Mouse (Mus musculus) T-helper 2 cell (primary cell): ENCODE results near the gene Gpr37.

Experiments
- in situ Hi-C: fragments of 300-600 bp; cut with MboI, MseI; formaldehyde crosslinking; loops from one replicate; pipeline ENCODE4 v1.15.1; 2025; ENCODE audit warnings: high pct_unique_total_duplicates

Gene Gpr37

GRCm38 (mm10) chr6:25690629-25691028 is at the start of gene Gpr37:
Gene Gpr37 (minus strand): TSS chr6:25690729.
- in situ Hi-C loops: no loop called here

- in situ Hi-C loops: no loop called here
These were observed 46.0 kb upstream of the Gpr37 start for GRCm38 (mm10) chr6:25736533-25736932.

GRCm38 (mm10) chr6:25726560-25726959 is 36.0 kb upstream of the Gpr37 start:
- in situ Hi-C loops: no loop called here

DNA sequence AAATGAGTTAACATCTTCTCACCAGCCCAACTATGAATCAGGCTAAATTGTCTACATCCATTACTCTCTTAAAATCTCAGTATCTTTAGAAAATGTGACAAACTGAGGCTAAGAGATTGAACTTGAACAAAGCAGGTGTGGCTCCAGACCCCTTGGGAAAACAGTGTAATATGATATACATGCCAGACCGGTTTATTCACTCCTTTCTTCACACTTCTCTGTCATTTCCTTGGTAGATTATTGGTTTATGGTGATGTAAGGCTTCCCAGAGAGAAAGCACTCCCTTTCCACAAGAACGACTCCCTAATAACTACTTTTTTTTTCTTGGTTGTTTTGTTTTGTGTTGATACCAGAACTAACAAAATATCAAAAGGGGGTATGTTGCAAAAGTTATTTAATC is 20.1 kb upstream of the Gpr37 start:
- in situ Hi-C loops: no loop called here

DNA sequence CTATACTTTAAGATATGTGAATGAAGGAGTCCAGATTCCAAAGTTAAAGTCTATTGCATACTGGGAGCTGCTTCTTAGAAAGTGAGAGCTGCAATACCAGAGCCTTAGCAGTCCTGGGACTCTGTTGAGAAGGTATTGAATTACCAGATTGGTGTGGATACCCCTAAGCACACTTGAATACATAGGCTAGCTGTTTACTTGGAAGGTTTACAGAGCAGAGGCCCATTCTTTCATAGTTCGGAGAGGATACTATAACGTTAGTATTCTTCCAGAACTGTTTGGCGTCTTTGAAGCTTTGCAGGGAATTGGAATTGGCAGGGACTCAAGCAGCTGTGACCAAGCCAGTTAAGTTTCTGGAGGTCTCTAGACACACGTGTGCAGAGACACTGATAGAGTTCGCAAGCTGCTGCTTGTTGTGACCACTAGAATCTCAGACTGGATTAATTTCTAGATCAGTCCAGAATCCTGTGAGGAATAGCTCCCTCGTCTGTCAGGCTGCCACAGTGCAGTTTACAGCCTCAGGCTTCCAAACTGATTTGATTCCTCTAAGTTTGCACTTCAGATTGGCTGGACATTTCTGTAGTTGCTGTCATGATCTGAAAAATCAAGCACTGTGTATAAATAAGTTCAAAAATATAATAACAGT is 18.8 kb upstream of the Gpr37 start:
- in situ Hi-C loops: loop anchor here (10.0 kb wide), 1 partner anchor 1605 kb away; no protein-coding TSS in a partner anchor

DNA sequence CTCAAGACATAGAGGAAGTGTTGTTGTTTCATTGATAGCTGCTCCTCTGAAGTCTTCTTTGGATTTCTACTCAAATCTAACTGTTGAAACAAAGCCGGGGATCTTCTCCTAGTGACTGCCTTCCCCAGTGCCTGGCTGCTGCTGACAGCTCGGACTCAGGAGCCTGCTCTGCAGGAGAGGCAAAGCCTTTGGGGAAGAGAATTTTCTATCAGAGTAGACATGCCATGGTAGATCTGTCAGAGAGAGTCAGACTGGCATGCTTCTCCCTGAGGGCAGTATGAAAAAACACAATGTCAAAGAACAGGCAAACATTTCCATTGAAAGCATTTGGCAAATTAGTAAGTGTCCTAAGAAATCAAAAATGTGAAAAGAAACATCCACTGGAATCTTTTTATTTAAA is 9.4 kb upstream of the Gpr37 start:
- in situ Hi-C loops: loop anchor here (10.0 kb wide), 1 partner anchor 1595 kb away; no protein-coding TSS in a partner anchor

DNA sequence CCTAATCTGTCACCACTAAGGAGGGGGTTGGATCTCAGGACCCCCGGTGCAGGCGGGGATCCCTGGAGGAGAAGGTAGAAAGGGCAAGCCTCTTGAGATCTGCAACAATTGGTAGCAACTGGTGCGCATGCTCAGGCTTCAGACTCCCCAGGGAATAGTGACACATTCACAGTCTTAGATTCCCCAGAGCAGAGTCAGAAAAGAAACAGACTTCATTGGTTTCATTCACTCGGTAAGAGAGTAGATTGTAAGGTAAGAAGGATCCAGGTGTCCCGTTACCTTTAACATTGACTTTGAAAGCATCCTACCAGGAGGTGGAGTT is 284 bp downstream of the Gpr37 start:
- in situ Hi-C loops: no loop called here

GRCm38 (mm10) chr6:25689520-25690283 is 827 bp downstream of the Gpr37 start:
- in situ Hi-C loops: no loop called here

DNA sequence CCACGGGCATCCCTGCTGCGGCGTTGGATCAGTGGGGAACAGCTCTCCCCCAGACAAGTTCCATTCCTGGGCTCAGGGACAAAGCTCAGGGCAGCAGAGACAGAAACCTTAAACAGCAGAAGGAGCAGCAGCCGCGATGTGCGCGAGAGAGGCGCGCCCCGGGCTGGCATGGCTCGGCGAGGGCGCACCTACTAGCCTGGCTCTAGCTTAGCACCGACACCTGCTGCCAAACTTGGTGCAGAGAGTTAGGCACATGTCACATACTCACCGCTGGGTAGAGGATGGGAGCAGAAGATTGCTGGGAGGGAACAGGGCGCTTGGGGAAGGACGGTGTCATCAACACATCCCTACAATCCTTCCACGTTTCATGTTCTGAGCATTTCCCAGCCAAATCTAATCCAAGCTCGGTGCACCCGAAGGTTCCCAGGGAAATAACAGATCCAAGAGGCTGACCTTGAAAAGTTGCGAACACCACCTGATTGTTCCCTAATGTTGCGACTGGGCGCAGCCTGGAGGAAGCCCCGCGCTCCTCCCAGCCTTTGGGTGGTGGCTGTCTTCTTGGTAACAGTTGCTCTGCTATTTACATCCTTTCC is 1.5 kb downstream of the Gpr37 start:
- in situ Hi-C loops: no loop called here

DNA sequence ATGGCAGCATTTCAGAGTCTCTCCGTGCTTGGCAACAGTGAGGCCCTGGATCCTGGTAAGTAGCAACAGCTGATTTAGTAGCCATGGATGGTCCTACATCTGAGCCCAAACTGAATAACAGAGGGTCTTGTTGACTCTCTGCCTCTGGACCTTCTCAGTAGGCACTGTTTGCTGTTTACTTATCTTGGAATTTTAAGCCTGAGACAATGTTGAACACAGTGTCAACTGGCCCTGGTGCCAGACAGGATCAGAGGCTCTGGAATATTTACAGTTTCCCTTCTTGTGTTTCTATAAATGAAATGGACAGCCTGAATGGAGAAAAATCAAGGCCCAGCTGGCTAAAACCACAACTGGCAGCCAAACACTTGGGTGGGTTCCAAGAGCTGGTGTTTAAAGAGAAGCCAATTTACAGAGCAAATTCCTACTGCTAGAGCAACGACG is 3.7 kb downstream of the Gpr37 start:
- in situ Hi-C loops: no loop called here

GRCm38 (mm10) chr6:25684391-25684790 is 6.1 kb downstream of the Gpr37 start:
- in situ Hi-C loops: no loop called here

DNA sequence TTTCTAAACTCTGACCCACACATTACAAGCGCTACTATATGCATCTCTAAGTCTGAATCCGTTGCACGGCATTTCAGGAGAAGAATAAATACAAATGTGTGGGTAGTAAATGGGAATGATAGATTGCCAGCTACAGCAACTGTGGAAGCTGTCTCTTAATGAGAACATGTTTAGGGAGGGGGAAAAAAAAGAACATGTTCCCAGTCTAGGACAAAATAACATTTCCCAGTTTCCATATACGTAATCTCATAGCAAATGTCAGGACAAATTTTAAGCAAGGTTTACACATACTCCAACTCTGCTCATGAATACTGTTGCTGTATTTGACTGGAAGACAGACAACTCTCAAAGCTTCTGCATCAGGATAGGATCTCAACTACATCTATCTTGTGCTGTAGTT is 15.4 kb downstream of the Gpr37 start:
- in situ Hi-C loops: no loop called here

DNA sequence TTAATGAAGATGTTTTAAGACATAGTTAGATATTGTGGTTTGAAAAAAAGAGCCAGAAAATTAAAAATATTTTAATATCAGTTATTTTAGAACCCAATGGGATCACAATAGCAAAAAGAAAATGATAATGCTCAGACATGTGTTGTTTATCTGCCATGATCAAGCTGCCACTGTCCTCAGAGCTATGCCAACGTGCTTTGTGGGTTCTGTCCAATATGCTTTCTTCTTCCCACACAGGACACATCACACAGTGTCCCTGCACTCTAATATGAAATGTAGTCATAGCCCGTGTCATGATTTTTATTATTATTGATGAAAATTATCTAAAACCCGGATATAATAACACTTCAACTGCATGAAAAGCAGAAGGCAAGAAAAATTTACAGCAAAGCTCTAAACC is 16.7 kb downstream of the Gpr37 start:
- in situ Hi-C loops: no loop called here

- in situ Hi-C loops: no loop called here
These were observed 20.4 kb downstream of the Gpr37 start for GRCm38 (mm10) chr6:25670150-25670549.

DNA sequence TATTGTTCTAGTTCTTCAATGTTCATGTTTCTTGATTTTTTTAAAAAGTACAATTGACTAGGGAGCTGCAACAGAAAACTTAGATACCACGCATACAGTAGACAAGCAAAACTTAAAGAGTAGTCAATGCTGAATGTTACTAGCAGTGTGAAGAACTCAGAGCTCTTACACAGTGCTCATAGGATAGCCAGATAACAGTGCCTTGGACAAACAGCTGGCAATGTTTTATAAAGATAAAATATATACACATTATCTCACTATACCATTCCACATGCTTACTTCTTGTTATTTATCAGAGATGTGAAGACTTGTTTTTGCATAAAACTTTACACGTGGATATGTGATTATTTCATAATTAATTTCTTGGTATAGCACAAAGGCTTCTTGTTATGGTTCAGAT is 26.6 kb downstream of the Gpr37 start:
- in situ Hi-C loops: no loop called here

DNA sequence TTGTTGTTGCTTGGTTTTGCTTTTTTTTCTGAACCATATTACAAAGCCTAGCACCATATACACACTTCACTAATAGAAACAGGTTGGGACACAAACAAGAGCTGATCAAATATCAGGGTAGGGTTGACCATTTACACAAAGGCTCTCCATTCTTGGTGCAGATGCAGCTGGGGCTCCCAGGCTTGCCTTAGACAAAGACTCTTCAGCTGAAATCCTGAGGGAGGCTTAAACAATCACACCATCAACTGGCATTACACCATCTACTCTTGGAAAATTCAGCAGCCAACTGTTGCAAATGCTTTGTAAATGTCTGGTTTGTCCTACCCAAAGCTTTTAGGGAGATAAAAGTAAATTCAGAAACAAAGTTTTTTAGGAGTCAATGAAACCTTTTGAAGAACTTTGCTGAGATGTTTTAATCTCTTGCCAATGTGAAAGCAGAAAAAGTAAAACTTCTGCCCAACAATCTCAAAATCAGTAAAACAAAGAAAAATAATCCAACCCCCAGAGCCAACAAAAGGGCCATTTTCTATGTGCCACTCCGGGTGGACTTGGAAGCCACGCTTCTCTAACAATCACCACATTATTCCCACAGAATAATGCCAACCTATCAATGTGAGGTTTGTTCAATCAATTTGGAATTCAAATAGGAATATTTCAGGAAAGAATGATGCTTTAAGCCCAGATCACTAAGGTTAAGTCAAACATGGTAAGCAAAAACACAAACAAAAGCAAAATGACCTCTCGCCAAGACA is 30.4 kb downstream of the Gpr37 start:
- in situ Hi-C loops: no loop called here
